Comparison of ENCODE assay signal across 10 mouse cellular contexts in the genomic region with DNA sequence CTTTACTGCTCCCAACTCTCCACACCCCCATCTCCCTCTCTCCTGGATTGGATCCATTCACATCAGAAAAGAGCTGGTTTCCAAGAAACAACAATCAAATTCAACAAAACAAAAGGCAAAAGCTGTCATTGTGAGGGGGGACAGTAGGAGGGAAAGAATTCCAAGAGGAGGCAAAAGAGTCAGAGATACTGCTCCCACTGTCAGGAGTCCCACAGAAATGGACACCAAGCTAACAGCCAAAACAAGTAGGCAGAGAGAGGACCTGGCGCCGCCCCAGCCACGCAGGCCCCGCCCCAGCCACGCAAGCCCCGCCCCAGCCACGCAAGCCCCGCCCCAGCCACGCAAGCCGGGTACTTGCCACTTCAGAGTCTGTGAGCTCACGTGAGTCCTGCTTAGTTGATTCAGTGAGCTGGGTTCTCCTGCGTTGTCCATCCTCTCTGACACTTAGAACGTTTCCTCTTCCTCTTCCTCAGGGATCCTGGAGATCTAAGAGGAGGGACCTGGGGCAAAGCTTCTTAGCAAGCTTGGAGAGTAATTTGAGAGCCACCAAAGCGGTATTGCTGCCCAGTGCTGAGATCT. TPM values are rescaled to one million over a fixed set of nuclear protein-coding genes. Genes with fewer than 3 reads are reported as not detected.
DNase-seq lines count a peak whose midpoint lies in the region; ATAC-seq and TF ChIP-seq lines count a peak whose summit lies in the region.
"Had no signal": no experiment of that assay in that cellular context is flagged by ENCODE, and none has a peak within 500 bp of the region (broad histone marks: within the 10 kb centered on the region; RNA-seq: fewer than 3 reads in every experiment).

No protein-coding gene starts in this region.

- 0 out of 2 replicates have a peak, but pooled peaks have one; percentile 20 for TF ChIP-seq POLR2A in heart, adult 2 months (IDR thresholded peaks at IDR 0.05; ENCODE audit: insufficient read depth, low read depth, low read length)

- 0 out of 2 replicates have a peak, but pooled peaks cover 2% of the 10 kb centered on the region for H3K9me3 ChIP-seq in kidney, postnatal 0 days (replicated peaks; ENCODE audit: low read length)

- no peaks in the 10 kb centered on the region for H3K27me3 ChIP-seq in heart, adult 2 months (ENCODE audit: control insufficient read depth, insufficient read depth, low read length)
- H3K27me3 ChIP-seq in kidney, postnatal 0 days (ENCODE audit: insufficient read depth, low read length), result no peaks in the 10 kb centered on the region

- H3K79me2 ChIP-seq in heart, adult 2 months (replicated peaks; ENCODE audit: control insufficient read depth, insufficient read depth, low read length), result no peaks in the 10 kb centered on the region

- peak overlapping the region; percentile 7; the same call in 1 of the 2 replicates for H3K27ac ChIP-seq in heart, adult 2 months
- 0 out of 2 replicates have a peak overlapping the region, but pooled peaks have one; percentile 33 for H3K27ac ChIP-seq in kidney, postnatal 0 days

- peaks cover 4% of the 10 kb centered on the region for H3K4me1 ChIP-seq in heart, adult 2 months (ENCODE audit: control insufficient read depth, insufficient read depth, low read length)
- peaks cover 9% of the 10 kb centered on the region; the same call in 1 of the 2 replicates for H3K4me1 ChIP-seq in kidney, postnatal 0 days (replicated peaks; ENCODE audit: insufficient read depth, low read length)

- no peaks in the 10 kb centered on the region for H3K36me3 ChIP-seq in heart, adult 2 months (ENCODE audit: control insufficient read depth, insufficient read depth, low read length)
- H3K36me3 ChIP-seq in kidney, postnatal 0 days (ENCODE audit: insufficient read depth, low read length), result no peaks in the 10 kb centered on the region

- H3K9ac ChIP-seq in heart, adult 2 months (ENCODE audit: low read depth, low read length), result no peak overlapping the region
- no peak overlapping the region for H3K9ac ChIP-seq in kidney, postnatal 0 days (ENCODE audit: low read depth, low read length)

- no peak for TF ChIP-seq EP300 in heart, adult 2 months (IDR thresholded peaks at IDR 0.05; ENCODE audit: insufficient read depth, low read depth, low read length)

- WGBS in heart, adult 2 months, result 34% methylated on average over 14 of the region's 14 CpGs
- WGBS in kidney, postnatal 0 days, result 43% methylated on average over 14 of the region's 14 CpGs

- TF ChIP-seq CTCF in heart, adult 2 months (IDR thresholded peaks at IDR 0.05), result no peak
- no peak for TF ChIP-seq CTCF in kidney, postnatal 0 days (IDR thresholded peaks at IDR 0.05; ENCODE audit: low read depth)

- no peak overlapping the region for H3K4me3 ChIP-seq in heart, adult 2 months
- no peak overlapping the region for H3K4me3 ChIP-seq in kidney, postnatal 0 days (replicated peaks; ENCODE audit: low read depth, low read length)

- H3K4me2 ChIP-seq in kidney, postnatal 0 days (ENCODE audit: low read length), result no peak overlapping the region

- intact Hi-C loops in heart, adult 2 months (cut with DNase I), result loop anchor here (5.0 kb wide), 2 partner anchors 48 to 62 kb away; no protein-coding TSS in a partner anchor

- no peak for DNase-seq in heart, adult 2 months
- DNase-seq in heart, adult 9 months (ENCODE audit: low spot score in 2 of 2), result no peak
- DNase-seq in c-Kit-negative CD71-positive TER-119-positive erythroid progenitor cells, embryonic 14.5 days (ENCODE audit: low read depth, low spot score), result peak; percentile 1
- peak; percentile 49 for DNase-seq in kidney, postnatal 0 days (ENCODE audit: low spot score)
- peak; percentile 49 for DNase-seq in lung, postnatal 36 days
- no peak for DNase-seq in cerebellum, adult 9-10 months
- DNase-seq in cerebellum, adult 9-11 months, result no peak
- DNase-seq: cerebellum, postnatal 36 days had no signal

- ATAC-seq in kidney, postnatal 0 days (replicated peaks; ENCODE audit: low FRiP score, low read depth), result peak; percentile 46; the same call in 1 of the 2 replicates
- ATAC-seq in megakaryocyte, adult 5-6 weeks (ENCODE audit: poor library complexity, severe bottlenecking), result no peak

RNA-seq across cellular contexts. Expression of gene Gm5148, which starts 19.5 kb away (rescaled TPM):
- total RNA-seq in heart, adult 2 months (2021), result under 1 TPM in 1 of 2 experiments, not detected in 1; 0.25 TPM
- 0.44 and 0.57 TPM in 2 replicates for polyA plus RNA-seq in heart, adult 2 months (2012; rRNA removed)
- 11.4 and 14.4 TPM in 2 replicates for polyA plus RNA-seq in kidney, postnatal 0 days (2015; fragmentation: Nextera tagmentation; extraction: Ambion mirVana)
- total RNA-seq in megakaryocyte, adult 5-6 weeks (2015), result 0.13 TPM in 1 of 2 replicates, not detected in the other
- total RNA-seq in megakaryocyte, adult 5-6 weeks (2017), result 12.9 and 15.8 TPM in 2 replicates
- total RNA-seq: heart, postnatal 14 days had no signal

Comparison
In these comparisons a context has a peak if more than half of its experiments do, and no peak if none do; other contexts are left out.
1. DNase-seq: peak in c-Kit-negative CD71-positive TER-119-positive erythroid progenitor cells, embryonic 14.5 days (single experiment), kidney, postnatal 0 days (single experiment) and lung, postnatal 36 days (single experiment); none in heart, adult 2 months (0 of 2), heart, adult 9 months (0 of 2), cerebellum, adult 9-10 months (single experiment) and cerebellum, adult 9-11 months (single experiment).